9 mouse cellular contexts compared by ENCODE assay signal in the genomic region with DNA sequence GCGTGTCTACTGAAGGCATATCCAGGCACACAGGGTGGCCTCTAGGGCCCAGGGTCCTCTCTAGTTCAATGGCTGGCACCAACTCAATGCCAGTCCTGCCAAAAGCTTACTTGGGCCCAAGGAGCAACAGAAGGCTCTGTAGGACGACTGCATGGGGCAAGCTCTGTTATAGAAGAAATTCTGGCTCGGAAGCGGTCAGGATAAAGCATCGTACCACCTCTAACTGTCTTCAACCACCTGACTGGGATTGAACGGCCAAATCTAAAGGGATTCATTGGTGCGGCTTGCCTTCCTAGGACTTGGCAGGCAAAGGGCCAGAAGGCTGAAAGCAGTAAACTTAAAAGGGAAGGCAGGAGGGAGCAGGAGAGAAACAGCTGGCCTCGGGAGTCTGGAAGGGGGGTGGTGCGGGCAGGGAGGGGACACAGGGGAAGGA. TPM values are rescaled to one million over a fixed set of nuclear protein-coding genes. Genes with fewer than 3 reads are reported as not detected.
A peak's percentile ranks its signal among the peaks of the same experiment; 100 is the strongest.
DNase-seq lines count a peak whose midpoint lies in the region; ATAC-seq and TF ChIP-seq lines count a peak whose summit lies in the region.
"Had no signal": no experiment of that assay in that cellular context is flagged by ENCODE, and none has a peak within 500 bp of the region (broad histone marks: within the 10 kb centered on the region; RNA-seq: fewer than 3 reads in every experiment).

No protein-coding gene starts in this region.

- no peaks in the 10 kb centered on the region for H3K27me3 ChIP-seq in cerebellum, adult 2 months (ENCODE audit: control insufficient read depth, insufficient read depth, low read length)
- no peaks in the 10 kb centered on the region for H3K27me3 ChIP-seq in forebrain, embryonic 11.5 days (ENCODE audit: control insufficient read depth, insufficient read depth, low read length)
- no peaks in the 10 kb centered on the region for H3K27me3 ChIP-seq in limb, embryonic 15.5 days
- H3K27me3 ChIP-seq in liver, embryonic 11.5 days (replicated peaks; ENCODE audit: control insufficient read depth, insufficient read depth, low read length) = no peaks in the 10 kb centered on the region

- TF ChIP-seq CTCF in cerebellum, adult 2 months (IDR thresholded peaks at IDR 0.05; ENCODE audit: borderline replicate concordance, insufficient read depth, low read depth, low read length) = no peak

- H3K9ac ChIP-seq in forebrain, embryonic 11.5 days (ENCODE audit: low read length) = 0 out of 2 replicates have a peak overlapping the region, but pooled peaks have one; percentile 14
- H3K9ac ChIP-seq in limb, embryonic 15.5 days = no peak overlapping the region
- no peak overlapping the region for H3K9ac ChIP-seq in liver, embryonic 11.5 days (ENCODE audit: low read depth, low read length)

- H3K27ac ChIP-seq in cerebellum, adult 2 months (ENCODE audit: insufficient read depth, low read length) = peak overlapping the region; percentile 90
- no peak overlapping the region for H3K27ac ChIP-seq in forebrain, embryonic 11.5 days (ENCODE audit: low read depth, low read length)
- peak overlapping the region; percentile 83 for H3K27ac ChIP-seq in limb, embryonic 15.5 days
- H3K27ac ChIP-seq in liver, embryonic 11.5 days (ENCODE audit: low read depth, low read length) = no peak overlapping the region

- peaks cover 73% of the 10 kb centered on the region for H3K4me1 ChIP-seq in cerebellum, adult 2 months (ENCODE audit: control insufficient read depth, insufficient read depth, low read length)
- peaks cover 39% of the 10 kb centered on the region for H3K4me1 ChIP-seq in forebrain, embryonic 11.5 days (replicated peaks; ENCODE audit: control insufficient read depth, insufficient read depth, low read length)
- peaks cover 89% of the 10 kb centered on the region for H3K4me1 ChIP-seq in limb, embryonic 15.5 days
- H3K4me1 ChIP-seq in liver, embryonic 11.5 days (replicated peaks; ENCODE audit: control insufficient read depth, insufficient read depth, low read length) = peaks cover 51% of the 10 kb centered on the region

- 6% methylated on average over 9 of the region's 9 CpGs for WGBS in cerebellum, adult 2 months
- 68% methylated on average over 9 of the region's 9 CpGs for WGBS in forebrain, embryonic 11.5 days
- WGBS in limb, embryonic 15.5 days = 25% methylated on average over 9 of the region's 9 CpGs
- 76% methylated on average over 9 of the region's 9 CpGs for WGBS in liver, embryonic 11.5 days

- no peak overlapping the region for H3K4me3 ChIP-seq in cerebellum, adult 2 months (replicated peaks; ENCODE audit: insufficient read depth, low read depth, low read length)
- H3K4me3 ChIP-seq in forebrain, embryonic 11.5 days (ENCODE audit: low read depth, low read length) = no peak overlapping the region
- no peak overlapping the region for H3K4me3 ChIP-seq in limb, embryonic 15.5 days
- H3K4me3 ChIP-seq in liver, embryonic 11.5 days (ENCODE audit: low read depth, low read length) = no peak overlapping the region

- DNase-seq in kidney, adult 18-20 months = peak; percentile 43
- DNase-seq in kidney, postnatal 25 days = no peak
- DNase-seq in cerebellum, adult 2 months = peak; percentile 66 to 70
- DNase-seq in forebrain, embryonic 11.5 days (ENCODE audit: low spot score) = no peak
- no peak for DNase-seq in embryo, embryonic 11 days
- DNase-seq in thymus, postnatal 10 days (ENCODE audit: low spot score in 2 of 2) = no peak
- no peak for DNase-seq in liver, embryonic 11.5 days (ENCODE audit: low spot score)
- DNase-seq: heart, postnatal 36 days had no signal

- no peak for ATAC-seq in forebrain, embryonic 11.5 days (replicated peaks; ENCODE audit: low FRiP score)
- no peak for ATAC-seq in limb, embryonic 15.5 days (ENCODE audit: insufficient number of reproducible peaks, low FRiP score, low TSS enrichment, low read depth)
- no peak for ATAC-seq in liver, embryonic 11.5 days (replicated peaks; ENCODE audit: low FRiP score)

- H3K36me3 ChIP-seq in forebrain, embryonic 11.5 days (ENCODE audit: control insufficient read depth, insufficient read depth, low read length) = no peaks in the 10 kb centered on the region
- H3K36me3 ChIP-seq in limb, embryonic 15.5 days = no peaks in the 10 kb centered on the region
- H3K36me3 ChIP-seq in liver, embryonic 11.5 days (ENCODE audit: control insufficient read depth, insufficient read depth, low read length) = no peaks in the 10 kb centered on the region

- no peak for TF ChIP-seq POLR2A in cerebellum, adult 2 months (IDR thresholded peaks at IDR 0.05; ENCODE audit: borderline replicate concordance, insufficient read depth, low read length)

- H3K4me2 ChIP-seq in forebrain, embryonic 11.5 days (ENCODE audit: low read depth, low read length, severe bottlenecking) = no peak overlapping the region
- H3K4me2 ChIP-seq in limb, embryonic 15.5 days = peak overlapping the region; percentile 15; the same call in 1 of the 2 replicates
- no peak overlapping the region for H3K4me2 ChIP-seq in liver, embryonic 11.5 days

- no peaks in the 10 kb centered on the region for H3K9me3 ChIP-seq in forebrain, embryonic 11.5 days (ENCODE audit: control insufficient read depth, low read length)
- no peaks in the 10 kb centered on the region for H3K9me3 ChIP-seq in limb, embryonic 15.5 days
- no peaks in the 10 kb centered on the region for H3K9me3 ChIP-seq in liver, embryonic 11.5 days (ENCODE audit: control insufficient read depth, low read length)

RNA-seq across cellular contexts. Expression of a gene that starts 20.1 kb away (rescaled TPM):
- 47.3 and 56.6 TPM in 2 replicates for polyA plus RNA-seq in cerebellum, adult 2 months (2012; rRNA removed)
- 14.5 and 14.6 TPM in 2 replicates for polyA plus RNA-seq in forebrain, embryonic 11.5 days (2014; fragmentation: Nextera tagmentation; extraction: Ambion mirVana)
- 25.4 and 25.8 TPM in 2 replicates for polyA plus RNA-seq in limb, embryonic 15.5 days (2015; fragmentation: Nextera tagmentation; extraction: Ambion mirVana)
- polyA plus RNA-seq in liver, embryonic 11.5 days (2014; fragmentation: Nextera tagmentation; extraction: Ambion mirVana) = 27.4 and 29.7 TPM in 2 replicates

RNA-seq across cellular contexts. Expression of a gene that starts 20.5 kb away (rescaled TPM):
- 1.8 and 2.0 TPM in 2 replicates for polyA plus RNA-seq in cerebellum, adult 2 months (2012; rRNA removed)
- polyA plus RNA-seq in forebrain, embryonic 11.5 days (2014; fragmentation: Nextera tagmentation; extraction: Ambion mirVana) = 1.1 TPM in 2 replicates
- polyA plus RNA-seq in limb, embryonic 15.5 days (2015; fragmentation: Nextera tagmentation; extraction: Ambion mirVana) = 0.38 TPM in 2 replicates
- 1.3 and 1.5 TPM in 2 replicates for polyA plus RNA-seq in liver, embryonic 11.5 days (2014; fragmentation: Nextera tagmentation; extraction: Ambion mirVana)

RNA-seq across cellular contexts. Expression of a gene that starts 44.0 kb away (rescaled TPM):
- 43.7 and 47.3 TPM in 2 replicates for polyA plus RNA-seq in cerebellum, adult 2 months (2012; rRNA removed)
- 10.2 and 10.6 TPM in 2 replicates for polyA plus RNA-seq in forebrain, embryonic 11.5 days (2014; fragmentation: Nextera tagmentation; extraction: Ambion mirVana)
- polyA plus RNA-seq in limb, embryonic 15.5 days (2015; fragmentation: Nextera tagmentation; extraction: Ambion mirVana) = 13.8 TPM in 2 replicates
- 9.0 and 13.1 TPM in 2 replicates for polyA plus RNA-seq in liver, embryonic 11.5 days (2014; fragmentation: Nextera tagmentation; extraction: Ambion mirVana)

RNA-seq across cellular contexts. Expression of a gene that starts 44.2 kb away (rescaled TPM):
- polyA plus RNA-seq in cerebellum, adult 2 months (2012; rRNA removed) = 24.1 and 25.4 TPM in 2 replicates
- 45.2 and 45.7 TPM in 2 replicates for polyA plus RNA-seq in forebrain, embryonic 11.5 days (2014; fragmentation: Nextera tagmentation; extraction: Ambion mirVana)
- polyA plus RNA-seq in limb, embryonic 15.5 days (2015; fragmentation: Nextera tagmentation; extraction: Ambion mirVana) = 39.4 and 41.7 TPM in 2 replicates
- 46.7 and 47.0 TPM in 2 replicates for polyA plus RNA-seq in liver, embryonic 11.5 days (2014; fragmentation: Nextera tagmentation; extraction: Ambion mirVana)

RNA-seq across cellular contexts. Expression of a gene that starts 57.4 kb away (rescaled TPM):
- 8.2 TPM in 2 replicates for polyA plus RNA-seq in cerebellum, adult 2 months (2012; rRNA removed)
- 2.9 and 3.3 TPM in 2 replicates for polyA plus RNA-seq in forebrain, embryonic 11.5 days (2014; fragmentation: Nextera tagmentation; extraction: Ambion mirVana)
- polyA plus RNA-seq in limb, embryonic 15.5 days (2015; fragmentation: Nextera tagmentation; extraction: Ambion mirVana) = 12.0 and 13.4 TPM in 2 replicates
- 5.1 and 5.5 TPM in 2 replicates for polyA plus RNA-seq in liver, embryonic 11.5 days (2014; fragmentation: Nextera tagmentation; extraction: Ambion mirVana)

Comparison
In these comparisons a context has a peak if more than half of its experiments do, and no peak if none do; other contexts are left out.
1. DNase-seq: peak in kidney, adult 18-20 months (single experiment) and cerebellum, adult 2 months (2 of 2); none in kidney, postnatal 25 days (0 of 2), forebrain, embryonic 11.5 days (single experiment), embryo, embryonic 11 days (single experiment), thymus, postnatal 10 days (0 of 2) and liver, embryonic 11.5 days (single experiment).
2. H3K27ac ChIP-seq: peak in cerebellum, adult 2 months (single experiment) and limb, embryonic 15.5 days (single experiment); none in forebrain, embryonic 11.5 days (single experiment) and liver, embryonic 11.5 days (single experiment).